Mouse (Mus musculus): ENCODE measurements around the gene Fgd3. TPM values are rescaled to one million over a fixed set of nuclear protein-coding genes. Genes with fewer than 3 reads are reported as not detected.

Gene Fgd3
- total RNA-seq, 2 experiments from 2014 or later = 8.7 to 10.2 TPM

DNA sequence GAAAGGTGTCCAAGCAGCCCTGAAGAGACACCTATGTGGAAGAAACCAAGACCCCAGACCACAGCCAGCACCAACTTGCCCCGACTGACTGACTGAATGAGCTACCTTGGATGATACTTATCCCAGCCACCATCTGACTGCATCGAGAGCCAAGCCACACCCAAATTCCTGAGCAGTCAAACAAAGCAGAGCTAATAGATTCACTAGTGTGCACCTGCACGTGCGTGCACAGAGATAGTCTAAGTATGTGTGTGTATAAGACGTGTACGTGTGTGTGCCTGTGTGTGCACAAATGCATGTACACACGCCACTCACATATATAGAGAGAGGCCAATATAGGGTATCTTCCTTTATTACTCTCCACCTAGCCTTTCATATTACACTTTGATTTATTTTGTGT lies 8.5 kb downstream of the Fgd3 start:
- intact Hi-C loops (cut with DNase I) = no loop called here
- DNase-seq (ENCODE audit: extremely low spot score in 1 of 2, low spot score in 2 of 2) = no peak

DNA sequence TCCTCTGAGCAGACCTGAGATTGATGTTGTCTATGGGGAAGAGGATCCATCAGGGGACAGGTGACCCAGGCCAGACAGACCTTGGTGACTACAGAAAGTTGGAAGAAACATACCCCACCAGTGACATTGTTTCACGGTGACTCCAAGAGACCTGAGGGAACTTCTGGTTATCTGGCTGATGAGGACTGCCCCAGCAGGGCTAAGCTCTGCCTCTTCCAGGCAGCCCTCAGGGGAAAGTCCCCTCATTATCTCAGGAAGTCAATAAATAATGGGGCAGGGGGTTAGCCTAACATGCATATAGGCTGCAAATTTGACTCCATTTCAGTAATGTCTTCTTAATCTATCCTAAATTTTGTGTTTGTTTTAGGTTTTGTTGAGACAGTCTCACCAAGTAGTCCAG lies 10.6 kb downstream of the Fgd3 start:
- intact Hi-C loops (cut with DNase I) = no loop called here
- DNase-seq (ENCODE audit: extremely low spot score in 1 of 2, low spot score in 2 of 2) = no peak

DNA sequence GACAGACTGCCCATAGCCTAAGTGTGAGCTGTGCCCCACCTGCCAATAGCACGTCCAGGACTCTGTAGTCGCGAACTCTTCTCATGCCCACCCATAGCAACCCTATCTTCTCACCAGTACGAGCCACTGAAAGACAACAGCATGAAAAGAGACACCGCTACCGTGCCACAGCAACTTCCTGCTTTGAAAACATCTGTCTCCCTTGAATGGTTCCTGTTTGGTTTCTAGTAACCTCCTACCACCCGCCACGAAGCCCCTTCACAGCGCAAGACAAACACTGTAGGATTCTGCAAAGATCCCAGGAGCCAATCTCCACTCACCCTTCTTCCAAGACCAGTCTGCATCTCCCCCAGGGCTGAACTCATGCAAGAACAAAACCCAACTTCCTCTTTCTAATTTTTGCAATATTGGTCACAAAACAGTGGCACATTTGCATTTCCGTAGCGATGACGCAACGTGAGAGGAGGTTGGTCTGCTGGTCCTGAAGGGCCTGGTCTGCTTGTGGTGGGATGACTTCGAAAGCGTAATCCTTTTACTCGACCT lies 11.2 kb downstream of the Fgd3 start:
- intact Hi-C loops (cut with DNase I) = no loop called here
- DNase-seq (ENCODE audit: extremely low spot score in 1 of 2, low spot score in 2 of 2) = no peak

DNA sequence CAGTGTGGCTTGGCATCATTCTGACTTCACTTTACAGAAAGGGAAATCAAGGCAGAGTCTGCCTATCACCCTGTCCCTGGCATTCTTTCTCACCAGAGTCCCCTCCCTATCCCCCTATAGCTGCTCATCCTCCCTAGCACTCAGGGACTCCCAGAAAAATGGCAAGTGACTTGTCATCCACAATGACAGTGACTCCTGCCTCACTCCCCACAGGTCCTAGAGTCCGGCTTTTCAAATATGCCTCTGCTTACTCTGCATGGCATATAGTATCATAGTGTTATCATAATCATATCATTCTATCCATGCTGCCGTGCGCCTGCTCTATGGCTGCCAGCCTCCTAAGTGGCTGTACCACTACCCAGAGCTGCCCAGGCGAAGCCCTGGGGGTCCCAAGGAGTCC lies 11.9 kb downstream of the Fgd3 start:
- DNase-seq (ENCODE audit: extremely low spot score in 1 of 2, low spot score in 2 of 2) = no peak
- intact Hi-C loops (cut with DNase I) = no loop called here

DNA sequence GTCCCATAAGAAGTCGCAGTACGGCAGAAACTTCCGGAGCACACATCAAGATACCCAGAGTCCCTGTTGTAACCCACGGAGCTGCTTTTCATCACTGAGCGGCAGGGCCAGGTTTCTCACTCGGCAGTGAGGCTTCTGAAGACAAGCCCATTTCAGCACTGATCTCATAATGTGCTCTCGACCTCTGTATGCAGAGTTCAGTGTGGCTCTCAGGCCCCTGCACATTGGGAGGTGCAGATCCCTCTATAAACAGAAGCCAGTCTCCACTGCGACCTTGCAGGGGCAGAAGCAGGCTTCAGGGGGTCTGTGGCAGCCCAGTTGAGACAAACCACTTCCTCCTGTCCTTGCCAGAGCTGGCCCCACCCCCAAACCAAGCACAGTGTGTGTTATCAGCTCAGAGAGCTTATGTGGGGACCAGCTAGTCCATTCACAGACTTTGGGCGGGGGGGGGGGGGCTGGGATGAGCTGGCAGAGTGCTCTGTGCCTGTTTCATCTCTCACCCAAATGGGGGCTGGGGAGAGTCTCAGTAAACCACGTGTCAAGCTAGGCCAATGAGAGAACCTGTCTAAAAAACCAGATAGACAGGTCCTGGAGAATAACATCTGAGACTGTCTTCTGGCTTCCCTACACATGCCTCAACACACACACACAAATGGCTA lies 12.7 kb downstream of the Fgd3 start:
- intact Hi-C loops (cut with DNase I) = no loop called here
- peak in 1 of 2 experiments; percentile 69 for DNase-seq (ENCODE audit: extremely low spot score in 1 of 2, low spot score in 2 of 2)

DNA sequence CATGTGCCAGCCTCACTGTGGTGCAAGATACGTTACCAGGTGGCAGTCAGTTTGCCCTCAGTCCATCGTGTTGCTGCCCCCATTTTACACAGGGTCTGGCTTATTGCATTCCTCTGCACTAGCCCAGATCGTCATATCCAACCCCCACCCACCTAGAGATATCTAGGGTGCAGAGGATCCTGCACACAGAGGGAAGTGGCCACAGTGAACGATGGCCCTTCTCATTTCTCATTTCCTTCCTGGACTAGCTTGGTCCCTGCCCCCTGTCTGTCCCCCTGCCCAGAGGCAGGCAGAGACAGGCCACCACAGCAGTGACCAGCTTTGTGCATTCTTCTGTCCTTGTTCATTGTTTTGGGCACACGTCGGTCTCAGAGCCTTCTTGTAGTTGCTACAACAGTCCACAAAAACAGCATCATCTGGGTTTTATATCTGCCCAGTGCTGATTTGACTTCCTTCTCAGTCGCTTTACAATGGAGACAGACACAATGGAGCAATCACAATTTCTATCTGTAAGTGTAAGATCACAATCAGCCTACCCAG lies 13.3 kb downstream of the Fgd3 start:
- DNase-seq (ENCODE audit: extremely low spot score in 1 of 2, low spot score in 2 of 2) = no peak

DNA sequence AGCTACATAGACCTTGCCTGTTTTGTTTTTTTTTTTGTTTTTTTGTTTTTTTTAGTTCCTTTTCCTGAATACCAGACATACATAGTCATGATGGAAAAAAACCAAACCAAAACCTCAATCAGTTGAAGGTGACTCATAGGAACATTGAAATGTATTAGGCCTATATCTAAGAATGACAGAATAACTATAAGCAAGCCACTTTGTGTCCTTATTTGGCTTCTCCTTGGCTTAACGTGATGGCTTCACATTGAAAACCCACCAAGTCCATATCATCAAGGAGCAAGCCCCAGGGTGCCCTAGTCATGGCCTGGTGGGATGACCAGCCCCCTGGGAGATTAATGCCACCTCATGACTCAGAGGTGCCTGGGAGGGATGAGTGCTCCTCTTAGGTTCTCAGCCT lies 19.3 kb downstream of the Fgd3 start:
- intact Hi-C loops (cut with DNase I) = no loop called here
- no peak for DNase-seq (ENCODE audit: extremely low spot score in 1 of 2, low spot score in 2 of 2)

More for the DNA sequence above, 13.3 kb downstream of the Fgd3 start:
- intact Hi-C loops (cut with DNase I) = no loop called here

DNA sequence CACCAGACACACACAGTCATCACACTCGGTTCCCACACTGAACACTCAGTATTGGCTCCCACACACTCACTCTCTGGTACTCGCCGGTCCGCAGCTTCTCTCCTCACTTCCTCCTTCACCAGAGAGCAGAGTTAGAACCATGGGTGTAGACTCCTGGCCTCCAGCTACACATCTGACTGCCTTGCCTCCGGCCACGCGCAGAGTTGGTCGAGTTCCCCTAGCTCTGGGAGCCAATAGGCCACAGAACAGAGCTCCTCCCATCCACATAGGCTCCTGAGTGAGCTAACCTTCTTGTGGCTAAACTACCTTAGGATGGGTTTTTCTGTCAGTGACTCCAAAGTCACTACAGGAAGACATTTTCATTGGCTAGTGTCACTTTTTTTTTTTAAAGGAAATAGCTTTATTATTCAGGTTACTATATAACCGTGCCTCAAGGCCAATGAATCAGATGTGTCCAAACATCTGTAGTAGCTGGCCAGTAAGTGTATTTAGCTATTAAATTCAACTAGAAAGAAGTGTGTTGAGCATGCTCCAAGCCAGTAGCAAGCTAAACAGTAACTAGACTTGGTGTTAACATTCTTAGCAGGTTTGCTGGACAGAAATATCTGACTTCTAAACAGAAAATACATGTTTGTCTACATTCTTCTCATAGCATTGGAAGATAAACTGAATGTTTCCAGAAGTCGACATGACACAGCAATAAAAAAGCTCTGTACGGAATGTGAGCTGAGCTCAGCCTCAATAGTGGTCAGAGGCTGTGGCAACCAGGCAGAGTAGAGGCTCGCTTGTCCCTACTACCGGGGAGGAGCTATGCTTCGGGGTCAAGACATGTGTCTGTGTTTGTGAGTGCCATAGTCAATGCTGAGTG lies 21.4 kb downstream of the Fgd3 start:
- intact Hi-C loops (cut with DNase I) = no loop called here
- no peak for DNase-seq (ENCODE audit: extremely low spot score in 1 of 2, low spot score in 2 of 2)

DNA sequence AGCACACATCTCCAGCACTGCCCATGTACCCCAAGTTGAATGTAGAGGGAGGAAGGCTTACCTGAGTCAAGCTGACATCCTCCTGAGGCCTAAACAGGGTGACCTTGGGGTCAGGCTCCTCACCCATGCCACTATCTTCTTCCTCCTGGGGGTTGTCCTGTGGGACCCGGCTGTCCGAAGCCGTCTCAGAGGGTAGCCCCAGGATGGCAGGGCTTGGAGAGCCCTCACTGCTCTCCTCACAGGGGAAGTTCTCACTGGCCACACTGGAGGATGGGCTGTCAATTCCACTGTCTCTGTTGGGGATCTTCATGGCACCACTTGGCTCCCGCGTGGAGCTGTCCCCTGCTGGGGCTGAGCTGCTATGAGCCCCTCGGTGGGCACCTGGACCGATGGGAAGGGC lies 23.8 kb downstream of the Fgd3 start:
- intact Hi-C loops (cut with DNase I) = no loop called here
- DNase-seq (ENCODE audit: extremely low spot score in 1 of 2, low spot score in 2 of 2) = no peak

DNA sequence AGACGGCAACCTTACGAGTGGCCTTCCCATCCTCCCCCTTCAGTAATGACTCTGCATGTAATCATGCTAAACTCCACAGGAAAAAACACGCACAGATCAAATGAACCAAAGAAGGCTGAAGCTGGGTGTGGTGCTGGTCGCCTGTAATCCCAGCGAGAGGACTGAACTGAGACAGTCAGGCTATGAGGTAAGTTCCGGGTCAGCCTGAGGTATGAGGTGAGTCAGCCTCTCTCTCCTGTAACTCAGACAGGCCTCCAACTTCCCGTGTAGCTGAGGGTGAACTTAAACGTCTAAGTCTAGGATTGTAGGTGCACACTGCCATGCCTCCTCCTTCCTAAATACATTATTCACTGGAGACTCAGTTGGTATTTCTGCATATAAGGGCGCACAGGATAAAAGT lies 26.0 kb downstream of the Fgd3 start:
- intact Hi-C loops (cut with DNase I) = no loop called here
- DNase-seq (ENCODE audit: extremely low spot score in 1 of 2, low spot score in 2 of 2) = no peak

DNA sequence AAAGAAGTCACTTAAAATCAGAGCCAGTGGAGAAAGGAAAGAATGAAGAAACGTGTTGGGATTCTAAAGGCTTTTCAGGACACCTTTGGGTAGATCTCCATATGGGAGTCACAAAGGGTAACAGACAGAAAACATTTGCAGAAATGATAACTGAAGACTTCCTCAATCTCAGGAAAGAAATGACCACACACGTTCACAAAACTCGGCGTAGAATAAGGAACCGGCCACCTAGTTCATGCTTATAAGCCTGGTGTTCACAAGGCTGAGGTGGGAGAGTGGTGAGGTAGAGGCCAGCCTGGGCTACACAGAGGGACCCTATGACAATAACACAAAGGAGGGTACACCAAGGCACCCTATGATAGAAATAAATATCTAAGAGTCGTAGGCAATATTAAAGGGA lies 28.2 kb downstream of the Fgd3 start:
- no peak for DNase-seq (ENCODE audit: extremely low spot score in 1 of 2, low spot score in 2 of 2)
- intact Hi-C loops (cut with DNase I) = no loop called here

DNA sequence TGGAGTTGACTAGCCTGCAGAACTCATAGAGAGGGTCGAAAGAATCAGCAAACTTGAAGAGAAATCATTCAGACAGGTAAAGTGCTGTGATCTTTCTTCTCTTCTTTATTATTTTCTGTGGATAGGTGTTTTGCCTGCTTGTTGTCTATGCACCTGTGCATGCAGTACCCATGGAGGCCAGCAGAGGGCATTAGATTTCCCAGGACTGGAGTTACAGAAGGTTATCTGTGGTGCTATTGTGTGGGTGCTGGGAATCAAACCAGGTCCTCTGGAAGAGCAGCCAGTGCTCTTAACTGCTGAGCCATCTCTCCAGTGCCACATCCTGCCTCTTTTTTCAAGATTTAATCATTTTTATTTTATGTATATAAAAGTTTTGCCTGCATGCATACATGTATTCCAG lies 28.7 kb downstream of the Fgd3 start:
- intact Hi-C loops (cut with DNase I) = no loop called here
- no peak for DNase-seq (ENCODE audit: extremely low spot score in 1 of 2, low spot score in 2 of 2)

DNA sequence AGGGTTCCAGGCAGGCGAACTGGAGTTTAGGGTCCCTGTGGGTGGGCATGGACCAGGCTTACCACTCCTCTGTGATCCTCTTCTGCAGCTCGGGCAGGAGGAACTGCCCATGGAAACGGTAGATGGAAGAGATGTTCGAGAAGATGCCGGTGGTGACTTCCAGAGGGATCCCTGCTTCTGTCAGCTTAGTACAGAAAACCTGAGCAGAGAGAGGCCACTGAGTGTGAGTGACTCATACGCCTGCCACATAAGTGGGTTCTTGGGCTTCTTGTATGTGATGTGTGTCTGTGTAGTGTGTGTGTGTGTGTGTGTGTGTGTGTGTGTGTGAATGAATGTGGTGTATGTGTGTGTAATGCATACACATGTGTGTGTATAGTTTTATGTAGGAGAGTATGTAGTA lies 32.9 kb downstream of the Fgd3 start:
- no peak for DNase-seq (ENCODE audit: extremely low spot score in 1 of 2, low spot score in 2 of 2)
- intact Hi-C loops (cut with DNase I) = no loop called here

DNA sequence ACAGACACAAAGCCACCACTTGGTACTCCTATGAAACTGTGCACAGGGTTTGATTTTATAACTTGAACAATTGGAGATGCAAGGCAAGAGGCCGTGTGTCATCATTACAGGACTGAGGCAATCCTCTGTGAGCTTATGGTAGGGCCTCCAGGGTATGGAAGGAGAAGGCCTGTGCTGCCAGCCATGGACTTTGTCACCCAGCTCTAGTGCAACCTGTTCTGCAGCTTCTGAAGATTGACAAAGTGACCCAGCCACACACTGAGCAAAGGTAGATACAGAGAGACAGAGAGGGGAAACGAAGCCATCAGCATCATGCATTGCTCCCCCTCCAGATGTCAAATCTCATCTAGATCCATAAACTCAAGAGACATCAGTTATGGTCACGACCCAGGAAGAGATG lies 33.4 kb downstream of the Fgd3 start:
- intact Hi-C loops (cut with DNase I) = no loop called here
- no peak for DNase-seq (ENCODE audit: extremely low spot score in 1 of 2, low spot score in 2 of 2)

DNA sequence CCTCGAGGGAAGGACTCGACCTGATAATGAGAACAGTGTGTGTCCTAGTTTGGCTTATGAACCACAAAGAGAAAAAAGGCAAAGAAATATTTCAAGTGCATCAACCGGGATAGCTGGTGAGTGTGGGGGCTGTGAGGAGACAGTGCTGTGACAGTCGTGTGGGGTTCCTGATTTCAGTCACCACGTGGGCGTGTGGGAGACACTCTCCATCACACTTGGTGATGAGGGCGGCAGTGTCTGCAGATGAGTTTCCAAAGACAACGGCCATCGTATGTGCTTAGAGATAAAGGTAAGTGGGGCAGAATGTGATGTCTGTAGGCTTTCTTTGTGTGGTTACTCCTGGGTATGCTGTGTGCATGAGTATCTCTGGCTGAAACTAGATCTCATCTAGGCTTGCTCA lies 36.4 kb downstream of the Fgd3 start:
- no peak for DNase-seq (ENCODE audit: extremely low spot score in 1 of 2, low spot score in 2 of 2)

DNA sequence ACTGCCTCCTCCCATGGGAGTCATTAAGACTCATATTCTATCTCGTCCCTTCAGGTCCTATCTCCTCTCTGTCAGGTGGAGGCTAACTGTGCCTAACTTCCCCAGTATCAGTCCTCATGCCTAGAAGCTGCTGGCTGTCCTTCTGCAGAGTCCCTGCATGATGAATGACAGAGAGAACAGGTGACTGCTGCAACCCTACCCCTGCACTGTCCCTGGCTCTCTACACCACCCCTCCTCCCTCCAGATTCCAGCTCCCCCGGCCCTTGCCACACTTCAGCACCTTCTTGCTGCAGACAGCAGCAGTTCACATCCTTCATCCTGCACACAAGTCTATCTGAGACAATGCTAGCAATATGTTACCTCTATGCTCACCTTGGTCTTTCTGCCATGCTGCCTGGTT lies 37.9 kb downstream of the Fgd3 start:
- intact Hi-C loops (cut with DNase I) = no loop called here
- DNase-seq (ENCODE audit: extremely low spot score in 1 of 2, low spot score in 2 of 2) = no peak

More for the DNA sequence above, 36.4 kb downstream of the Fgd3 start:
- intact Hi-C loops (cut with DNase I) = no loop called here

DNA sequence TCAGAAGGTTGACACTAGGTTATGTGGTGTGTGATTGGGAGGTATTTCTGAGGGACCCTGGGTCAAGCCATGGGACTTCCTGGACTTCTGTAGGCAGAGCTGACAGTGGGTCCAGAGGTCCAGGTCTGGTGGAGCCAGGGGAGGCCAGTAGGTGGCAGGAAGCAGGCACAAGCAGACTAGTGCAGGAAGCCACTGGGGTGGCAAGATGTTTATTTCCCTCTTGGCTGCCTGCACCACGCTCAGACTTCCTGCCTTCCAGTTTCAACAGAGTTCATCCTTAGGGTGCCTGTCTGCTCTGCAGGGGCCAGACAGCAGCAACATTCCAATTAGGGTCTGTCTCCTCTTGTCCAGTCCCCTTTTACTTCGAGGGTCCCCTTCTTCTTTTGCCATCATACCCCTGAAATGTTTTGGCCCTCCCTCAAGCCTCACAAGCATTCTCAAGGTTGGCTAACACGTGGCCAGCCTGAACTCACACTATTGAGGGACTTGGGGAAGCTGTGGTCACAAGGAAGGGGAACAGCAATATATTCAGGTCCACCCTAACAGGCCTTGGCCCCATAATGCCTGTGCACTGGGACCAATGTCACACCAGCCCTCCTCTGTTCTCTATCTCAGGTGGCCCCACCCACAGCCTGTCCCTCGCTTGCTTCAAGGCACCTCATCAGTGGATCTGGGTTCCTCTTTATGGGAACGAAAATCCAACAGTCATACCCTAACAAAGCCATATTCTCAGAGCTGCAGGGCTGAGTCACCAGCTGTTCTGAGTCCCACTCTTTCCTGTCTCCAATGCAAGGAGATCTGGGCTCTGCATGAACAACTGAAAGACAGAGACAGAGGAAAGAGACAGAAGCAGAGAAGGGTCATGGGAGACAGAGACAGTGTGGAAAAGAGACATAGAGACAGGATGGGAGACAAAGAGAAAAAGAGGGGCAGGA lies 48.0 kb downstream of the Fgd3 start:
- intact Hi-C loops (cut with DNase I) = no loop called here
- DNase-seq (ENCODE audit: extremely low spot score in 1 of 2, low spot score in 2 of 2) = no peak

DNA sequence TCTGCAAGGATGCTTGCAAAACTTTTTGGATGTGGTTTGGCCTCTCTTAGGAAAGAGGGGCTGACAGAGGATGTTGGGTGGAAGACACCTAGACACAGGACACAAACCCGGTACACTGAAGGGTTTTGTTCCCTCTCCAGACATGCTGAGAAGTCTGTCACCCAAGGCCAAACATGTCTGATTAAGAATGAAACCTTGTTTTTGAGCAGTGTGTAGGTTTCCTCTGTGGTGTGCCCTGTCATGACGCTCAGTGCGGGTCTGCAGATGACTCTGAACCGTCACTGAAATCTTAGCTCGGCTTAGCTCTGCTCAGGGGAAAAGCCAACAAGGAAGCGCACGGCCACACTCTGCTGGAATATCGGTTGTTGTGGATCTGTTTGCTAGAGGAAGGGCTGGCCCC lies 49.6 kb downstream of the Fgd3 start:
- no peak for DNase-seq (ENCODE audit: extremely low spot score in 1 of 2, low spot score in 2 of 2)
- intact Hi-C loops (cut with DNase I) = no loop called here

DNA sequence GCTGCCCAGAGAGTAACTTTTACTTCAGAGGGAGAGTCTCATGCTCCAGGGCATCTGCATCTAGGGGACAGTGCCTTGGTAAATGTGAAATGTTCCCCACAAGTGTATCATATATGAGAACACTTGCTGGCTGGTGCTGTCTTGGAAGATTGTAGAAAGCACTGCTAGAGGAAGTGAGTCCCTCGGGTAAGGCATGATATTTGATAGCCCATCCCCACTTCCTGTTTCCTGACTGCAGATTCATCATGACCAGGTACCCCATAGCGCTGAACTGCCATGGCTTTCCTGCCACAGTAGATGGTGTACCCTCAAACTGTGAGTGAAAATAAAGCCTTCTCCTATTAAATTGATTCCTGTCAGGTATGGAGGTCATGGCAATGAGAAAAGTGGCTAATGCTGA lies 52.5 kb downstream of the Fgd3 start:
- intact Hi-C loops (cut with DNase I) = no loop called here
- no peak for DNase-seq (ENCODE audit: extremely low spot score in 1 of 2, low spot score in 2 of 2)
